Mouse (Mus musculus): Measurements from ENCODE around the gene Lpar2. TPM values are rescaled to one million over a fixed set of nuclear protein-coding genes. Genes with fewer than 3 reads are reported as not detected.

The Lpar2 gene
- polyA plus RNA-seq, 1 experiment from 2014 or later: 0.18 TPM

DNA sequence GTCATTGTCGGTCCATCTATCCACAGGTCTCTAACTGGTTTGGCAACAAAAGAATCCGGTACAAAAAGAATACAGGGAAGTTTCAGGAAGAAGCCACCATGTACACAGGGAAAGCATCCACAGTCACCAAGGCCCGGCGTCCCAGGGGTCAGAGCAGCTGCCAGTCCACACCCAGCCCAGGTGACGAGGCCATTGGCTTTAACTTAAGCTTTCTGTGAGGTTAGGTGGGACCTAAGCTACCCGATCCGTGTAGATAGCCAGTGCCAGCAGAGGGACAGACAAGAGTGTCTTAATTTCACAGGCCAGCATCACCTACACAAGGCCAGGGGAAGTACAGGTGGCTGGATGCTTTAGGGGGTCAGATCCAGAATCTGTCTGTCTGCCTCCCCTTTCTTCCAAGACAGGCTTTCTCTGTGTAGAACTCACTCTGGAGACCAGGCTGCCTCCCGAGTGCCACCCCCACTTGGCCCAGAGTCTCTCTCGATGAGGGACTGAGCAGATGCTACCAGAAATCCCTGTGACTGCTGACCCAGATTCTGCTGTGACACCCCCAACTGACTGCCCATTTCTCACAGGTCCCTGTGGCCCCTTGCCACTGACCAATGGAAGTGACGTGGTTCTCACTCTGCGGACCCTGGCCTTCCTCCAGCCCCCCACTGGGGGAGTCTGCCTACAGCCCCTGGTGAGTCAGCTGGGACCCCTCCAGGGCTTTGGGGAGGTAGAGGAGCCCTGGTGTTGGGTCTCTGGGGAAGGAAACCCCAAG lies 48.0 kb downstream of the Lpar2 start:
- TF ChIP-seq CTCF (IDR thresholded peaks at IDR 0.05; ENCODE audit: low read depth): no peak
- no peak overlapping the region for H3K9ac ChIP-seq (ENCODE audit: low read depth, low read length)
- no peak overlapping the region for H3K4me3 ChIP-seq (ENCODE audit: low read depth, low read length)
- ATAC-seq: no peak
- no peaks in the 10 kb centered on the region for H3K27me3 ChIP-seq (replicated peaks; ENCODE audit: control insufficient read depth, insufficient read depth, low read length)
- H3K4me2 ChIP-seq (replicated peaks; ENCODE audit: low read depth): no peak overlapping the region
- H3K4me1 ChIP-seq (replicated peaks; ENCODE audit: control insufficient read depth, insufficient read depth, low read length): no peaks in the 10 kb centered on the region
- no peaks in the 10 kb centered on the region for H3K9me3 ChIP-seq (ENCODE audit: control insufficient read depth)
- H3K36me3 ChIP-seq (ENCODE audit: control insufficient read depth, insufficient read depth): no peaks in the 10 kb centered on the region
- H3K27ac ChIP-seq (ENCODE audit: low read depth, low read length): no peak overlapping the region
- 81% methylated on average over 11 of the region's 11 CpGs for WGBS

DNA sequence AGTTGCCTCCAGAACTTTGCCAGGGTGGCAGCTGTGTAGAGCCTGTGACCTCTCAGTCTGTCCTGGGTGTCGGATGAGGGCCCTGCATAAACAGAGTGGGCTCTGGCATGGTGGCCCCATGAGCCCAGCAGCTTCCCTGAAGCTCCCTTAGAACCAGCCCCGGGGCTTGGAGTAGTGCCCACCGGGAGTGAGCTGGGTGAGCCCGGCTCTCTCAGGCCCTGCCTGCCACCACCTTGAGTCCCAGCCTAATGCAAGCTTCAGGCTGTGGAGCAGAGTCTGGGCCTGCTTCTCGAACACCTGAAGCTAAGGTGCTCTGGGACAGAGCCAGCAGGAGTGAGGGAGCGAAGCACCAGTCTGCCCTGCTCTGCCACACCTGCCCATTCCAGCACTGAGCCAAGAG lies 48.7 kb downstream of the Lpar2 start:
- TF ChIP-seq CTCF (IDR thresholded peaks at IDR 0.05; ENCODE audit: low read depth): no peak
- H3K4me3 ChIP-seq (ENCODE audit: low read depth, low read length): no peak overlapping the region

GRCm38 (mm10) chr8:69874155-69874554 lies 51.9 kb downstream of the Lpar2 start:
- no peaks in the 10 kb centered on the region for H3K36me3 ChIP-seq (ENCODE audit: control insufficient read depth, insufficient read depth)
- H3K27ac ChIP-seq (ENCODE audit: low read depth, low read length): no peak overlapping the region
- H3K4me2 ChIP-seq (replicated peaks; ENCODE audit: low read depth): no peak overlapping the region
- 10% methylated on average over 9 of the region's 9 CpGs for WGBS
- no peak overlapping the region for H3K9ac ChIP-seq (ENCODE audit: low read depth, low read length)
- no peaks in the 10 kb centered on the region for H3K9me3 ChIP-seq (ENCODE audit: control insufficient read depth)
- peaks cover 1% of the 10 kb centered on the region; the same call in 1 of the 2 replicates for H3K27me3 ChIP-seq (replicated peaks; ENCODE audit: control insufficient read depth, insufficient read depth, low read length)
- no peak overlapping the region for H3K4me3 ChIP-seq (ENCODE audit: low read depth, low read length)
- no peaks in the 10 kb centered on the region for H3K4me1 ChIP-seq (replicated peaks; ENCODE audit: control insufficient read depth, insufficient read depth, low read length)
- ATAC-seq: no peak
- peak; percentile 75 for TF ChIP-seq CTCF (IDR thresholded peaks at IDR 0.05; ENCODE audit: low read depth)

More for the DNA sequence above, 48.7 kb downstream of the Lpar2 start:
- no peak overlapping the region for H3K27ac ChIP-seq (ENCODE audit: low read depth, low read length)
- H3K36me3 ChIP-seq (ENCODE audit: control insufficient read depth, insufficient read depth): no peaks in the 10 kb centered on the region
- WGBS: 86% methylated on average over 6 of the region's 6 CpGs
- no peak overlapping the region for H3K9ac ChIP-seq (ENCODE audit: low read depth, low read length)
- no peaks in the 10 kb centered on the region for H3K4me1 ChIP-seq (replicated peaks; ENCODE audit: control insufficient read depth, insufficient read depth, low read length)
- no peak overlapping the region for H3K4me2 ChIP-seq (replicated peaks; ENCODE audit: low read depth)
- H3K27me3 ChIP-seq (replicated peaks; ENCODE audit: control insufficient read depth, insufficient read depth, low read length): no peaks in the 10 kb centered on the region
- no peak for ATAC-seq
- no peaks in the 10 kb centered on the region for H3K9me3 ChIP-seq (ENCODE audit: control insufficient read depth)

GRCm38 (mm10) chr8:69874654-69875053 lies 52.4 kb downstream of the Lpar2 start:
- peaks cover 6% of the 10 kb centered on the region; the same call in 1 of the 2 replicates for H3K27me3 ChIP-seq (replicated peaks; ENCODE audit: control insufficient read depth, insufficient read depth, low read length)
- no peak for TF ChIP-seq CTCF (IDR thresholded peaks at IDR 0.05; ENCODE audit: low read depth)
- H3K4me3 ChIP-seq (ENCODE audit: low read depth, low read length): no peak overlapping the region
- no peak overlapping the region for H3K4me2 ChIP-seq (replicated peaks; ENCODE audit: low read depth)
- no peaks in the 10 kb centered on the region for H3K4me1 ChIP-seq (replicated peaks; ENCODE audit: control insufficient read depth, insufficient read depth, low read length)
- no peak for ATAC-seq
- no peak overlapping the region for H3K9ac ChIP-seq (ENCODE audit: low read depth, low read length)
- 84% methylated on average over 13 of the region's 13 CpGs for whole genome bisulfite sequencing
- H3K36me3 ChIP-seq (ENCODE audit: control insufficient read depth, insufficient read depth): no peaks in the 10 kb centered on the region
- no peaks in the 10 kb centered on the region for H3K9me3 ChIP-seq (ENCODE audit: control insufficient read depth)
- no peak overlapping the region for H3K27ac ChIP-seq (ENCODE audit: low read depth, low read length)

- Histone ChIP-seq H3K9me3 (ENCODE audit: control insufficient read depth) (no peaks in the 10 kb centered on the region), H3K36me3 (ENCODE audit: control insufficient read depth, insufficient read depth) (no peaks in the 10 kb centered on the region), H3K4me3 (ENCODE audit: low read depth, low read length) (no peak overlapping the region), H3K4me2 (replicated peaks; ENCODE audit: low read depth) (no peak overlapping the region), H3K27ac (ENCODE audit: low read depth, low read length) (no peak overlapping the region), H3K4me1 (replicated peaks; ENCODE audit: control insufficient read depth, insufficient read depth, low read length) (no peaks in the 10 kb centered on the region), H3K9ac (ENCODE audit: low read depth, low read length) (no peak overlapping the region), H3K27me3 (replicated peaks; ENCODE audit: control insufficient read depth, insufficient read depth, low read length) (peaks cover 21% of the 10 kb centered on the region)
- no peak for ATAC-seq
- no peak for TF ChIP-seq CTCF (IDR thresholded peaks at IDR 0.05; ENCODE audit: low read depth)
- 57% methylated on average over 10 of the region's 10 CpGs for WGBS
These were observed 53.9 kb downstream of the Lpar2 start for GRCm38 (mm10) chr8:69876097-69876496.

GRCm38 (mm10) chr8:69876967-69877366 lies 54.7 kb downstream of the Lpar2 start:
- H3K4me3 ChIP-seq (ENCODE audit: low read depth, low read length): no peak overlapping the region
- peaks cover 30% of the 10 kb centered on the region for H3K27me3 ChIP-seq (replicated peaks; ENCODE audit: control insufficient read depth, insufficient read depth, low read length)
- H3K4me1 ChIP-seq (replicated peaks; ENCODE audit: control insufficient read depth, insufficient read depth, low read length): no peaks in the 10 kb centered on the region
- H3K9ac ChIP-seq (ENCODE audit: low read depth, low read length): no peak overlapping the region
- no peak for ATAC-seq
- no peaks in the 10 kb centered on the region for H3K9me3 ChIP-seq (ENCODE audit: control insufficient read depth)
- 76% methylated on average over 10 of the region's 10 CpGs for WGBS
- TF ChIP-seq CTCF (IDR thresholded peaks at IDR 0.05; ENCODE audit: low read depth): no peak
- no peak overlapping the region for H3K27ac ChIP-seq (ENCODE audit: low read depth, low read length)
- no peaks in the 10 kb centered on the region for H3K36me3 ChIP-seq (ENCODE audit: control insufficient read depth, insufficient read depth)
- no peak overlapping the region for H3K4me2 ChIP-seq (replicated peaks; ENCODE audit: low read depth)
